Mouse (Mus musculus) cerebellum, adult 2 months (tissue): Measurements from ENCODE around the gene Abhd14b. TPM values are rescaled to one million over a fixed set of nuclear protein-coding genes. Genes with fewer than 3 reads are reported as not detected.

Source experiments
- DNase-seq, 2 experiments: peaks; one replicate each; pipeline ENCODE4 v3.0.0; 2021
- H3K27ac ChIP-seq: fragments of 200-500 bp; 2 replicates; pipeline ENCODE4 v1.5.1; 2012; ENCODE audit warnings: low read length, control low read depth, inconsistent platforms; ENCODE audit not compliant: insufficient read depth
- H3K27me3 ChIP-seq: fragments of 200-500 bp; 2 replicates; pipeline ENCODE4 v1.6.1; 2012; ENCODE audit warnings: inconsistent platforms, mild to moderate bottlenecking, low read length, moderate library complexity; ENCODE audit not compliant: control insufficient read depth, insufficient read depth
- H3K4me1 ChIP-seq: fragments of 200-500 bp; 2 replicates; pipeline ENCODE4 v1.6.1; 2011; ENCODE audit warnings: low read length; ENCODE audit not compliant: control insufficient read depth, insufficient read depth
- H3K4me3 ChIP-seq: fragments of 200-500 bp; replicated peaks from 2 replicates; pipeline ENCODE3; 2011; ENCODE audit warnings: mild to moderate bottlenecking, low read depth, low read length, control low read depth; ENCODE audit not compliant: insufficient read depth
- CTCF ChIP-seq: fragments of 200-500 bp; IDR thresholded peaks from 2 replicates; pipeline ENCODE4 v1.5.1; 2011; ENCODE audit warnings: low read depth, mild to moderate bottlenecking, control low read depth, low read length, moderate library complexity, borderline replicate concordance; ENCODE audit not compliant: insufficient read depth
- POLR2A ChIP-seq: fragments of 200-500 bp; IDR thresholded peaks from 2 replicates; pipeline ENCODE4 v1.6.1; 2011; ENCODE audit warnings: low read length, control low read depth, borderline replicate concordance; ENCODE audit not compliant: insufficient read depth
- WGBS: fragments of 180-500 bp; shearing (Covaris S2); methylation state at CpG from one replicate; pipeline ENCODE4 v1.1.7; 2018; 5-methylcytosine and 5-hydroxymethylcytosine counted together
- polyA plus RNA-seq: library from polyadenylated mRNA; depleted of rRNA; stranded (reverse); fragments of >200 nt; gene quantifications from 2 replicates; pipeline ENCODE4 v1.2.3, GENCODE M21; 2012

The Abhd14b gene
- polyA plus RNA-seq, 1 experiment: 59.7 TPM

DNA sequence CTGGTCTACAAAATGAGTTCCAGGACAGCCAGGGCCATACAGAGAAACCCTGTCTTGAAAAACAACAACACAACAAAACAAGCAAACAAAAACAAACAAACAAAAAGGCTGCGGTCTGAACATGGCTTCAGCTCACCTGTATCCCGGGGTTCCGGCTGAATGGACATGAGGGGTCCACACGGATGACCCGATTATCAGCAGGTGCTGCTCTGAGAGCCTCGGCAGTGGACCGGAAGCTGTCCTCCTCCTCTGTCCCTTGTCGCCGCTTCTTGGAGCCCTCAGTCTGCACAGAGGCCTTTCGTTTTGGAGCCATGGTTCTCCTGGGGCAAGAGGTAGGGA lies 28.4 kb downstream of the Abhd14b start, which contains the start of gene Rrp9:
Gene Rrp9 (plus strand): TSS at position 301 of the 339 bp plus-strand sequence.
- Histone ChIP-seq H3K27ac (peak within 1 kb of the TSS; percentile 41), H3K4me1 (peaks cover 23% of the 10 kb centered on the region), H3K4me3 (peak within 1 kb of the TSS; percentile 43), H3K27me3 (no peaks in the 10 kb centered on the region)
- peak in 1 of 2 experiments; percentile 21 for DNase-seq
- 82% methylated on average over 10 of the region's 10 CpGs for WGBS
- TF ChIP-seq POLR2A (no peak), CTCF (no peak)

GRCm38 (mm10) chr9:106476002-106476923 lies 29.0 kb downstream of the Abhd14b start:
- H3K4me3 ChIP-seq: peak overlapping the region; percentile 43

GRCm38 (mm10) chr9:106476924-106477484 lies 29.7 kb downstream of the Abhd14b start, which contains the start of gene Parp3:
Gene Parp3 (minus strand): TSS chr9:106476949.
- Histone ChIP-seq H3K27ac (peak within 1 kb of the TSS; percentile 41), H3K4me3 (peak within 1 kb of the TSS; percentile 87), H3K4me1 (peaks cover 23% of the 10 kb centered on the region), H3K27me3 (no peaks in the 10 kb centered on the region)
- TF ChIP-seq POLR2A (0 out of 2 replicates have a peak, but pooled peaks have one; percentile 36), CTCF (peak; percentile 97)
- WGBS: under 1% methylated on average over 41 of the region's 41 CpGs
- DNase-seq: peak; percentile 100

More at GRCm38 (mm10) chr9:106476002-106476923, 29.0 kb downstream of the Abhd14b start:
- Histone ChIP-seq H3K27me3 (no peaks in the 10 kb centered on the region), H3K27ac (peak overlapping the region; percentile 41), H3K4me1 (peaks cover 23% of the 10 kb centered on the region)
- no peak for TF ChIP-seq CTCF
- TF ChIP-seq POLR2A: no peak
- 27% methylated on average over 16 of the region's 16 CpGs for WGBS
- no peak for DNase-seq

DNA sequence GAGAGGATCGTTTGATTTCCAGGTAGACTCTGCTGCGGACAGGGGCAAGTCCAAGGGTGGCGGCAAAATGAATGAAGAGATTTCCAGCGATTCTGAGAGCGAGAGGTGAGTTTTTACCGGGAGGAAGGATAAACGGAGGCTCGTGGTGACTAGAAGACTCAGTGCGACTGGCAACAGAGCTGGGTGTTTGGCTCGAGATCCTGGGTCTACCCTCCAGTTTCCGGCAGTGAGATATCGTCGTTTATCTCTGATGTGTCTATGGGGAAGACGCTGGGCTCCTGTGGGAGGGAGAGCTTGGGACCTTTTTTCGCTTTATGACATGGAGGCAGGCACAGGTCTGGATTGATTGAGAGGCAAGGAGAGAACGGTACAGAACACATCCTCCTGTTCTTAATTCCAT lies 30.4 kb downstream of the Abhd14b start:
- H3K27ac ChIP-seq: no peak overlapping the region
- 3% methylated on average over 16 of the region's 16 CpGs for WGBS
- peak in 1 of 2 experiments; percentile 5 for DNase-seq

GRCm38 (mm10) chr9:106478101-106478500 lies 30.8 kb downstream of the Abhd14b start:
- peak; percentile 5 to 6 for DNase-seq
- WGBS: 67% methylated on average over 9 of the region's 9 CpGs
- peak overlapping the region; percentile 87 for H3K4me3 ChIP-seq
- H3K27ac ChIP-seq: no peak overlapping the region
- TF ChIP-seq POLR2A: no peak
- TF ChIP-seq CTCF: no peak
- peaks cover 19% of the 10 kb centered on the region for H3K4me1 ChIP-seq
- no peaks in the 10 kb centered on the region for H3K27me3 ChIP-seq

More for the DNA sequence above, 30.4 kb downstream of the Abhd14b start:
- Histone ChIP-seq H3K27me3 (no peaks in the 10 kb centered on the region), H3K4me3 (peak overlapping the region; percentile 87), H3K4me1 (peaks cover 19% of the 10 kb centered on the region)
- TF ChIP-seq CTCF (no peak), POLR2A (no peak)

DNA sequence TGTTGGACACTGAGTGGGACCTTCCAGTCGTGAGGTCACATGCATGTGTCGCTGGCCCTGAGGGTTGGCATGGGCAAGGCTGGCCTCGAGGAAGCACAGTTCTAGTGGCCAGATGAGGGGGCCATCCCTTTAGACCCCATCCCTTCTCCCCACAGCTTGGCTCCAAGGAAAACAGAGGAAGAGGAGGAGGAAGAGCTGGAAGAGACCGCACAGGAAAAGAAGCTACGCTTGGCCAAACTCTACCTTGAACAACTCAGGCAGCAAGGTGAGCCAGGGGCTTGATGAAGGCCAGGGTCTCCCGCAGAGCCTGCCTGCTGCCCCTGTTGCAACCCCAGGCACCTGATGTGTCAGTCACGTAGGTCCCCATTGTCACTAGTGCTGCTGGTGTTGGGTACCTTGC lies 33.3 kb downstream of the Abhd14b start:
- Histone ChIP-seq H3K27me3 (no peaks in the 10 kb centered on the region), H3K4me1 (peaks cover 11% of the 10 kb centered on the region), H3K4me3 (no peak overlapping the region), H3K27ac (no peak overlapping the region)
- no peak for TF ChIP-seq CTCF
- TF ChIP-seq POLR2A: no peak
- WGBS: 91% methylated on average over 7 of the region's 7 CpGs
- DNase-seq: peak in 1 of 2 experiments; percentile 1

DNA sequence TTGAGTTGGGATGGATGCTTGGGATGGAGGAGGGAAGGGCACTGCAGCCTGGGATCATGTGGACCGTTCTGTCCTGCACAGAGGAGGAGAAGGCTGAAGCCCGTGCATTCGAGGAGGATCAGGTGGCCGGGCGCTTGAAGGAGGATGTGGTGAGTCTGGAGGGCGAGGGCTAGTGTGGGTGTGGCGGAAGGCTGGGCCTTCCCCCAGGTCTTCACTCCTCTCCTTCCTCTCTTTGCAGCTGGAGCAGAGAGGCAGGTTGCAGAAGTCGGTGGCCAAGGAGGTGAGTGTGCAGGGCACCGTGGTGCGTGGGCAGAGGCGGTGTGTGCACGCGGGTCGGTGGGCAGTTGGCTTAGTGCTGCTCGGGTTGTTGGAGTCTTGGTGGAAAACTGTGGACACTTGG lies 33.8 kb downstream of the Abhd14b start:
- Histone ChIP-seq H3K4me1 (peaks cover 11% of the 10 kb centered on the region), H3K27ac (no peak overlapping the region), H3K4me3 (no peak overlapping the region), H3K27me3 (no peaks in the 10 kb centered on the region)
- TF ChIP-seq CTCF (no peak), POLR2A (no peak)
- WGBS: 92% methylated on average over 15 of the region's 15 CpGs
- DNase-seq: no peak

DNA sequence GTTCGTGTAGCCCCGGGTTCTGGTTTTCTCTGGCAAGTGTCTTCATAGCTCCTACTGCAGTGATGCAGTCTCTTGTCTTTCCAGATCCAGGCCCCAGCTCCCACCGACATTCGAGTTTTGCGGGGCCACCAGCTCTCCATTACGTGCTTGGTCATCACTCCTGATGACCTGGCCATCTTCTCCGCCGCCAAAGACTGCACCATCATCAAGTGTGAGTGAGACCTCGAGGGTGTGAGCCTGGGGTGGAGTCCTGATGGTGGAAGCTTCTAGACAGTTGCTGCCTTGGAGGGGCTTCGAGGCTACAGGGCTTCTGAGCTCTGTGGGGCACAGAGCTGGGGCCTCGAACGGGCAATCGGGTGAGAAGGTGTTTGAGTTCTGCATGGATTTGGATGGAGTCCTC lies 34.4 kb downstream of the Abhd14b start:
- no peak overlapping the region for H3K27ac ChIP-seq
- H3K4me3 ChIP-seq: no peak overlapping the region
- 90% methylated on average over 13 of the region's 13 CpGs for WGBS
- no peak for TF ChIP-seq CTCF
- TF ChIP-seq POLR2A: no peak
- DNase-seq: peak in 1 of 2 experiments; percentile 0
- H3K4me1 ChIP-seq: peaks cover 7% of the 10 kb centered on the region; the same call in 1 of the 2 replicates
- H3K27me3 ChIP-seq: no peaks in the 10 kb centered on the region
